Comparison of ENCODE assay signal across 18 mouse cellular contexts in the genomic region with DNA sequence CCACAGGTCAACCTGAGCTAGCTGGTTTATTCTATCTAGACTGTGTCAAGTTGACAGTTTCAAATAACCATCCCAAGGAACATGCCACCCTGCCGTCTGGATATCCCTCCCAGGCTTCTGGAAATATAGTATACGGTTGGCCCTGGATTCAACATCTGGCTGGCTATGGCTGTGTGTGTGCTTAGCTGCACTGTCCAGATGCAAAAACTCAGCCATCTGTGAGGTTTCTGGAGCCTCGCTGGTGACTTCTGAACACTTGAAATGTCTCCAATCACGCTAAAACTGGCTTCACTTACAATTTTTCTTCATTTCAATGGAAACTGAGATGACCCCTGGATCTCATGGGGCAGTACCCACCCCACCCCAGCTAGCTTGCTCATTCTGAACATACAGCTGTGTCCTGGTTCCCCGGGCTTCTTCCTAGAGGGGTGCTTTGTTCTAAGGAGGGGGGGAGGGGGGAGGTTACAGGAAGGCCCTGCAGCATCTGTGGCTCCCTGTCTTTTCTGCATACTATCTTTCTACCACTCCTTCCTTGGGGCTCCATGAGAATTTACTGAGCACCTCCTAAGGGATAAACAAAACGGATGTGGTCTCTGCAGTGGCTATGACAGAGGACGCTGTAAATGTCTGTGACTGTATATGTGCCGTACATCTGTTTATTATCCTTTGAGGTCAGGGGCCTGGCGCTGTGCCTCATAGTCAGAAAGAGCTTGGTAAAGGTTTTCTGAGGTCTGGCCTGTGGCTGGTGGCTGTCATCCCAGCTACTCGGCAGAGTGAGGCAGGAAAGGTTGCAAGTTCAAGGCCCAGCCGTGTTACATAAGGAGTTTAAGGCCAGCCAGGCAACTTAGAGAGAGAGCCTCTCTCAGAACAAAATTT. TPM values are rescaled to one million over a fixed set of nuclear protein-coding genes. Genes with fewer than 3 reads are reported as not detected.
DNase-seq lines count a peak whose midpoint lies in the region; ATAC-seq and TF ChIP-seq lines count a peak whose summit lies in the region.
"Had no signal": no experiment of that assay in that cellular context is flagged by ENCODE, and none has a peak within 500 bp of the region (broad histone marks: within the 10 kb centered on the region; RNA-seq: fewer than 3 reads in every experiment).

No protein-coding gene starts in this region.

- peak; percentile 60 for DNase-seq in adrenal gland, adult 2 months
- DNase-seq in adrenal gland, postnatal 4 days (ENCODE audit: low spot score in 2 of 2) = no peak
- no peak for DNase-seq in intestine, embryonic 14.5 days (ENCODE audit: low spot score)
- no peak for DNase-seq in layer of hippocampus, adult 9-10 months (ENCODE audit: low spot score)
- DNase-seq: cerebellum, postnatal 36 days; liver; lung, adult 18-20 months; right cerebral cortex, adult 18-20 months; thymus, postnatal 4 days had no signal

- H3K4me3 ChIP-seq in intestine, embryonic 14.5 days (ENCODE audit: low read depth, low read length) = no peak overlapping the region
- H3K4me3 ChIP-seq in intestine, postnatal 0 days (ENCODE audit: low read depth, low read length) = no peak overlapping the region
- H3K4me3 ChIP-seq in neural tube, embryonic 12.5 days = no peak overlapping the region
- H3K4me3 ChIP-seq in neural tube, embryonic 15.5 days (replicated peaks) = no peak overlapping the region
- H3K4me3 ChIP-seq in stomach, embryonic 15.5 days (replicated peaks) = no peak overlapping the region
- H3K4me3 ChIP-seq: heart, embryonic 15.5 days; hindbrain, embryonic 15.5 days had no signal

- peak overlapping the region; percentile 52 for H3K27ac ChIP-seq in intestine, embryonic 14.5 days (ENCODE audit: low read depth)
- H3K27ac ChIP-seq in intestine, postnatal 0 days (ENCODE audit: low read depth, low read length) = no peak overlapping the region
- H3K27ac ChIP-seq in neural tube, embryonic 12.5 days = no peak overlapping the region
- H3K27ac ChIP-seq in neural tube, embryonic 15.5 days (replicated peaks) = no peak overlapping the region
- peak overlapping the region; percentile 65 for H3K27ac ChIP-seq in stomach, embryonic 15.5 days
- H3K27ac ChIP-seq: heart, embryonic 15.5 days; hindbrain, embryonic 15.5 days; kidney, postnatal 0 days had no signal

- H3K36me3 ChIP-seq in intestine, embryonic 14.5 days (ENCODE audit: control insufficient read depth, insufficient read depth, low read length) = no peaks in the 10 kb centered on the region
- H3K36me3 ChIP-seq in intestine, postnatal 0 days (ENCODE audit: control insufficient read depth, insufficient read depth) = no peaks in the 10 kb centered on the region
- no peaks in the 10 kb centered on the region for H3K36me3 ChIP-seq in neural tube, embryonic 12.5 days
- no peaks in the 10 kb centered on the region for H3K36me3 ChIP-seq in neural tube, embryonic 15.5 days
- H3K36me3 ChIP-seq in stomach, embryonic 15.5 days = no peaks in the 10 kb centered on the region
- H3K36me3 ChIP-seq: heart, embryonic 15.5 days; hindbrain, embryonic 15.5 days had no signal

- H3K27me3 ChIP-seq in intestine, embryonic 14.5 days (replicated peaks; ENCODE audit: control insufficient read depth, insufficient read depth, low read length) = peaks cover 9% of the 10 kb centered on the region; the same call in 1 of the 2 replicates
- no peaks in the 10 kb centered on the region for H3K27me3 ChIP-seq in intestine, postnatal 0 days (replicated peaks; ENCODE audit: control insufficient read depth, insufficient read depth, low read length)
- H3K27me3 ChIP-seq in neural tube, embryonic 12.5 days (replicated peaks) = peaks cover 12% of the 10 kb centered on the region; the same call in 1 of the 2 replicates
- H3K27me3 ChIP-seq in neural tube, embryonic 15.5 days (replicated peaks) = 0 out of 2 replicates have a peak, but pooled peaks cover 3% of the 10 kb centered on the region
- no peaks in the 10 kb centered on the region; the same call in none of the 2 replicates for H3K27me3 ChIP-seq in stomach, embryonic 15.5 days (replicated peaks)
- H3K27me3 ChIP-seq: hindbrain, embryonic 15.5 days had no signal

- no peak overlapping the region for H3K4me2 ChIP-seq in intestine, embryonic 14.5 days (ENCODE audit: low read length)
- H3K4me2 ChIP-seq in intestine, postnatal 0 days (replicated peaks; ENCODE audit: low read depth) = no peak overlapping the region
- H3K4me2 ChIP-seq in neural tube, embryonic 12.5 days (replicated peaks) = no peak overlapping the region
- no peak overlapping the region for H3K4me2 ChIP-seq in neural tube, embryonic 15.5 days
- no peak overlapping the region for H3K4me2 ChIP-seq in stomach, embryonic 15.5 days
- H3K4me2 ChIP-seq: heart, embryonic 15.5 days; hindbrain, embryonic 15.5 days had no signal

- H3K4me1 ChIP-seq in intestine, embryonic 14.5 days (replicated peaks; ENCODE audit: control insufficient read depth, insufficient read depth, low read length) = no peaks in the 10 kb centered on the region; the same call in 1 of the 2 replicates
- no peaks in the 10 kb centered on the region; the same call in 1 of the 2 replicates for H3K4me1 ChIP-seq in intestine, postnatal 0 days (replicated peaks; ENCODE audit: control insufficient read depth, insufficient read depth, low read length)
- no peaks in the 10 kb centered on the region; the same call in 1 of the 2 replicates for H3K4me1 ChIP-seq in neural tube, embryonic 12.5 days
- H3K4me1 ChIP-seq in neural tube, embryonic 15.5 days = peaks cover 5% of the 10 kb centered on the region
- peaks cover 8% of the 10 kb centered on the region; the same call in 1 of the 2 replicates for H3K4me1 ChIP-seq in stomach, embryonic 15.5 days
- H3K4me1 ChIP-seq: heart, embryonic 15.5 days; hindbrain, embryonic 15.5 days had no signal

- 24% methylated on average over 11 of the region's 11 CpGs for WGBS in intestine, embryonic 14.5 days
- WGBS in intestine, postnatal 0 days = 48% methylated on average over 11 of the region's 11 CpGs
- 64% methylated on average over 11 of the region's 11 CpGs for WGBS in neural tube, embryonic 12.5 days
- WGBS in neural tube, embryonic 15.5 days = 58% methylated on average over 11 of the region's 11 CpGs
- WGBS in stomach, embryonic 15.5 days = 34% methylated on average over 11 of the region's 11 CpGs

- H3K9me3 ChIP-seq in intestine, embryonic 14.5 days (ENCODE audit: control insufficient read depth, low read length) = no peaks in the 10 kb centered on the region
- no peaks in the 10 kb centered on the region for H3K9me3 ChIP-seq in intestine, postnatal 0 days (ENCODE audit: control insufficient read depth)
- H3K9me3 ChIP-seq in neural tube, embryonic 12.5 days = no peaks in the 10 kb centered on the region
- no peaks in the 10 kb centered on the region for H3K9me3 ChIP-seq in neural tube, embryonic 15.5 days (replicated peaks)
- no peaks in the 10 kb centered on the region for H3K9me3 ChIP-seq in stomach, embryonic 15.5 days
- H3K9me3 ChIP-seq: heart, embryonic 15.5 days; hindbrain, embryonic 15.5 days had no signal

- H3K9ac ChIP-seq in intestine, embryonic 14.5 days (ENCODE audit: low read length) = no peak overlapping the region
- no peak overlapping the region for H3K9ac ChIP-seq in intestine, postnatal 0 days (ENCODE audit: low read depth, low read length)
- H3K9ac ChIP-seq in neural tube, embryonic 12.5 days = 0 out of 2 replicates have a peak overlapping the region, but pooled peaks have one; percentile 9
- H3K9ac ChIP-seq in neural tube, embryonic 15.5 days (replicated peaks) = no peak overlapping the region
- H3K9ac ChIP-seq in stomach, embryonic 15.5 days = no peak overlapping the region
- H3K9ac ChIP-seq: heart, embryonic 15.5 days; hindbrain, embryonic 15.5 days had no signal

- 0 out of 2 replicates have a peak, but pooled peaks have one; percentile 25 for ATAC-seq in intestine, embryonic 14.5 days (replicated peaks; ENCODE audit: low FRiP score, low TSS enrichment, low read depth)
- no peak for ATAC-seq in intestine, postnatal 0 days
- no peak for ATAC-seq in neural tube, embryonic 12.5 days (ENCODE audit: low FRiP score, low read depth)
- no peak for ATAC-seq in neural tube, embryonic 15.5 days (ENCODE audit: low FRiP score)
- peak; percentile 69; the same call in 1 of the 2 replicates for ATAC-seq in stomach, embryonic 15.5 days (ENCODE audit: insufficient read depth, low FRiP score, low read depth)
- ATAC-seq: forebrain, embryonic 14.5 days; Patski had no signal

- no peak for TF ChIP-seq CTCF in intestine, postnatal 0 days (IDR thresholded peaks at IDR 0.05; ENCODE audit: low read depth)

RNA-seq across cellular contexts. Expression of gene Mmp9, which starts 9.6 kb away (rescaled TPM):
- total RNA-seq in adrenal gland, adult 2 months (2021) = 1 to 10 TPM; 1.4 to 2.1 TPM
- polyA plus RNA-seq in adrenal gland, adult 2 months (2012; rRNA removed) = 1.6 and 3.4 TPM in 2 replicates
- 1 to 10 TPM; 3.4 to 5.7 TPM for total RNA-seq in adrenal gland, postnatal 4 days (2021)
- 2.4 and 3.3 TPM in 2 replicates for polyA plus RNA-seq in intestine, embryonic 14.5 days (2014; fragmentation: Nextera tagmentation; extraction: Ambion mirVana)
- polyA plus RNA-seq in intestine, postnatal 0 days (2015; fragmentation: Nextera tagmentation; extraction: Ambion mirVana) = 9.6 and 9.8 TPM in 2 replicates
- polyA plus RNA-seq in neural tube, embryonic 12.5 days (2016; fragmentation: Nextera tagmentation; extraction: Ambion mirVana) = 5.0 TPM in 2 replicates
- 23.8 and 25.6 TPM in 2 replicates for polyA plus RNA-seq in neural tube, embryonic 15.5 days (2015; fragmentation: Nextera tagmentation; extraction: Ambion mirVana)
- polyA plus RNA-seq in stomach, embryonic 15.5 days (2015; fragmentation: Nextera tagmentation; extraction: Ambion mirVana) = 5.3 and 6.2 TPM in 2 replicates

RNA-seq across cellular contexts. Expression of gene Zfp335, which starts 19.4 kb away (rescaled TPM):
- total RNA-seq in adrenal gland, adult 2 months (2021) = 10 to 100 TPM; 16.7 to 21.9 TPM
- 37.4 TPM in 2 replicates for polyA plus RNA-seq in adrenal gland, adult 2 months (2012; rRNA removed)
- total RNA-seq in adrenal gland, postnatal 4 days (2021) = 10 to 100 TPM; 20.7 to 21.7 TPM
- 12.7 and 14.3 TPM in 2 replicates for polyA plus RNA-seq in intestine, embryonic 14.5 days (2014; fragmentation: Nextera tagmentation; extraction: Ambion mirVana)
- polyA plus RNA-seq in intestine, postnatal 0 days (2015; fragmentation: Nextera tagmentation; extraction: Ambion mirVana) = 3.6 and 3.8 TPM in 2 replicates
- 14.5 and 17.2 TPM in 2 replicates for polyA plus RNA-seq in neural tube, embryonic 12.5 days (2016; fragmentation: Nextera tagmentation; extraction: Ambion mirVana)
- 13.3 and 13.8 TPM in 2 replicates for polyA plus RNA-seq in neural tube, embryonic 15.5 days (2015; fragmentation: Nextera tagmentation; extraction: Ambion mirVana)
- 10.6 and 12.1 TPM in 2 replicates for polyA plus RNA-seq in stomach, embryonic 15.5 days (2015; fragmentation: Nextera tagmentation; extraction: Ambion mirVana)

RNA-seq across cellular contexts. Expression of gene Slc12a5, which starts 29.7 kb away (rescaled TPM):
- total RNA-seq in adrenal gland, adult 2 months (2021) = 1 to 10 TPM; 3.5 to 5.4 TPM
- 21.4 and 27.6 TPM in 2 replicates for polyA plus RNA-seq in adrenal gland, adult 2 months (2012; rRNA removed)
- 10 to 100 TPM; 12.7 to 14.0 TPM for total RNA-seq in adrenal gland, postnatal 4 days (2021)
- polyA plus RNA-seq in intestine, embryonic 14.5 days (2014; fragmentation: Nextera tagmentation; extraction: Ambion mirVana) = 1.3 and 1.5 TPM in 2 replicates
- polyA plus RNA-seq in intestine, postnatal 0 days (2015; fragmentation: Nextera tagmentation; extraction: Ambion mirVana) = 0.09 and 0.47 TPM in 2 replicates
- polyA plus RNA-seq in neural tube, embryonic 12.5 days (2016; fragmentation: Nextera tagmentation; extraction: Ambion mirVana) = 12.7 and 13.9 TPM in 2 replicates
- 53.6 and 61.8 TPM in 2 replicates for polyA plus RNA-seq in neural tube, embryonic 15.5 days (2015; fragmentation: Nextera tagmentation; extraction: Ambion mirVana)
- 1.0 and 1.4 TPM in 2 replicates for polyA plus RNA-seq in stomach, embryonic 15.5 days (2015; fragmentation: Nextera tagmentation; extraction: Ambion mirVana)

RNA-seq across cellular contexts. Expression of gene Pcif1, which starts 51.8 kb away (rescaled TPM):
- total RNA-seq in adrenal gland, adult 2 months (2021) = 10 to 100 TPM; 45.1 to 51.6 TPM
- 66.3 and 67.2 TPM in 2 replicates for polyA plus RNA-seq in adrenal gland, adult 2 months (2012; rRNA removed)
- total RNA-seq in adrenal gland, postnatal 4 days (2021) = 10 to 100 TPM; 78.8 to 80.7 TPM
- 76.0 and 85.5 TPM in 2 replicates for polyA plus RNA-seq in intestine, embryonic 14.5 days (2014; fragmentation: Nextera tagmentation; extraction: Ambion mirVana)
- 43.2 and 44.0 TPM in 2 replicates for polyA plus RNA-seq in intestine, postnatal 0 days (2015; fragmentation: Nextera tagmentation; extraction: Ambion mirVana)
- polyA plus RNA-seq in neural tube, embryonic 12.5 days (2016; fragmentation: Nextera tagmentation; extraction: Ambion mirVana) = 83.4 and 86.4 TPM in 2 replicates
- 79.9 and 85.2 TPM in 2 replicates for polyA plus RNA-seq in neural tube, embryonic 15.5 days (2015; fragmentation: Nextera tagmentation; extraction: Ambion mirVana)
- 64.7 and 70.9 TPM in 2 replicates for polyA plus RNA-seq in stomach, embryonic 15.5 days (2015; fragmentation: Nextera tagmentation; extraction: Ambion mirVana)

Comparison
In these comparisons a context has a peak if more than half of its experiments do, and no peak if none do; other contexts are left out.
1. ATAC-seq: peak in intestine, embryonic 14.5 days (single experiment) and stomach, embryonic 15.5 days (single experiment); none in intestine, postnatal 0 days (single experiment), neural tube, embryonic 12.5 days (single experiment) and neural tube, embryonic 15.5 days (single experiment).
2. H3K27ac ChIP-seq: peak in intestine, embryonic 14.5 days (single experiment) and stomach, embryonic 15.5 days (single experiment); none in intestine, postnatal 0 days (single experiment), neural tube, embryonic 12.5 days (single experiment) and neural tube, embryonic 15.5 days (single experiment).